9 mouse cellular contexts compared by ENCODE assay signal in the genomic region with DNA sequence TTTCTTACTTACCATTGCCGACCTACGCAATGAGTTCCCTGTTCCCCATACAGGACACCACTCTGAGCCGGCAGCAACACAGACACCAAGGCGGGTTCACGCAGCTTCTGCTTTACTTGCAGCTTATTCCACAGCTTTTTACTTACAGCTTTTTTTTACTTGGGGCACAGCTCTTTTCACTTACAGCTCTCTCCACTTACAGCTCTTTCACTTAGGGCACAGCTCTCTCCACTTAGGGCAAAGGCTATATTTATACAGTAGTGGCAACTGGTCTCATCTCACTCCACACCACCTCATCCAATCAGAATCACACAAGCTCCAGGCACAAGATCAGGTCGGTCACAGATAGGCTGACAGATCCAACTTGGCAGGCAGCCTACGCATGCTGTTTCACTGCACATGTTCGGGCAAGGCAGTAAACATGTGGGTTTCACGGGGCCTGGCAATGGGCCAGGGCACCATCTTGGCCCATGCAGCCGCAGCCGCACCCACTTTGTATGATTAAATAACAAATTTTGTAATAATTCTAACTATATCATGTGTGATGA.
A peak's percentile ranks its signal among the peaks of the same experiment; 100 is the strongest.
DNase-seq lines count a peak whose midpoint lies in the region; ATAC-seq and TF ChIP-seq lines count a peak whose summit lies in the region.
"Had no signal": no experiment of that assay in that cellular context is flagged by ENCODE, and none has a peak within 500 bp of the region (broad histone marks: within the 10 kb centered on the region; RNA-seq: fewer than 3 reads in every experiment).

No protein-coding gene starts in this region.

- ATAC-seq in heart, embryonic 12.5 days (ENCODE audit: insufficient number of reproducible peaks, low FRiP score): no peak

- no peak overlapping the region for H3K9ac ChIP-seq in heart, embryonic 12.5 days
- H3K9ac ChIP-seq: liver, embryonic 14.5 days had no signal

- H3K4me2 ChIP-seq in heart, embryonic 12.5 days: no peak overlapping the region

- no peaks in the 10 kb centered on the region; the same call in 1 of the 2 replicates for H3K4me1 ChIP-seq in heart, embryonic 12.5 days (replicated peaks)
- H3K4me1 ChIP-seq in thymus, adult 2 months (replicated peaks; ENCODE audit: control insufficient read depth, insufficient read depth, low read length): no peaks in the 10 kb centered on the region; the same call in 1 of the 2 replicates

- peaks cover 13% of the 10 kb centered on the region; the same call in 1 of the 2 replicates for H3K9me3 ChIP-seq in heart, embryonic 12.5 days (replicated peaks)

- H3K27me3 ChIP-seq in heart, embryonic 12.5 days (replicated peaks): no peaks in the 10 kb centered on the region
- H3K27me3 ChIP-seq in thymus, adult 2 months (ENCODE audit: control insufficient read depth, insufficient read depth, low read length): no peaks in the 10 kb centered on the region
- H3K27me3 ChIP-seq in splenic B cell, adult 2 months (ENCODE audit: control insufficient read depth, insufficient read depth, low read length, poor library complexity, severe bottlenecking): no peaks in the 10 kb centered on the region

- no peak for TF ChIP-seq CTCF in thymus, adult 2 months (IDR thresholded peaks at IDR 0.05; ENCODE audit: borderline replicate concordance, control insufficient read depth, extremely low read depth, insufficient read depth, low read length, poor library complexity)

- no peak overlapping the region for H3K4me3 ChIP-seq in heart, embryonic 12.5 days
- H3K4me3 ChIP-seq in thymus, adult 2 months (ENCODE audit: control insufficient read depth, insufficient read depth, low read length): peak overlapping the region; percentile 32

- no peak overlapping the region for H3K27ac ChIP-seq in heart, embryonic 12.5 days (ENCODE audit: poor library complexity, severe bottlenecking)
- no peak overlapping the region for H3K27ac ChIP-seq in thymus, adult 2 months (ENCODE audit: control insufficient read depth, insufficient read depth, low read length)
- H3K27ac ChIP-seq: liver, embryonic 14.5 days had no signal

- peak; percentile 11 for DNase-seq in heart, postnatal 4 days
- DNase-seq in thymus, adult 2 months: no peak
- DNase-seq in thymus, adult 18-20 months: no peak
- DNase-seq in layer of hippocampus, adult 9-10 months (ENCODE audit: low spot score): peak; percentile 20
- peak; percentile 27 for DNase-seq in splenic B cell, adult 2 months (ENCODE audit: low read depth, low spot score)
- DNase-seq in spleen, postnatal 4 days (ENCODE audit: low spot score in 2 of 2): no peak
- no peak for DNase-seq in adrenal gland, postnatal 36 days

- no peak for TF ChIP-seq POLR2A in thymus, adult 2 months (IDR thresholded peaks at IDR 0.05; ENCODE audit: control insufficient read depth, extremely low read depth, insufficient read depth, low read length, poor library complexity)

- WGBS in heart, embryonic 12.5 days: 75% methylated on average over 11 of the region's 11 CpGs
- WGBS in thymus, adult 2 months: 80% methylated on average over 11 of the region's 11 CpGs

- H3K36me3 ChIP-seq in heart, embryonic 12.5 days: no peaks in the 10 kb centered on the region
- H3K36me3 ChIP-seq in thymus, adult 2 months (ENCODE audit: control insufficient read depth, insufficient read depth, low read length): no peaks in the 10 kb centered on the region
- H3K36me3 ChIP-seq in splenic B cell, adult 2 months (ENCODE audit: control insufficient read depth, insufficient read depth, low read length, poor library complexity, severe bottlenecking): no peaks in the 10 kb centered on the region

Comparison
In these comparisons a context has a peak if more than half of its experiments do, and no peak if none do; other contexts are left out.
1. DNase-seq: peak in heart, postnatal 4 days (single experiment), layer of hippocampus, adult 9-10 months (single experiment) and splenic B cell, adult 2 months (single experiment); none in thymus, adult 2 months (single experiment), thymus, adult 18-20 months (0 of 2), spleen, postnatal 4 days (0 of 2) and adrenal gland, postnatal 36 days (0 of 2).